Mouse (Mus musculus) ES-Bruce4 (cell line): ENCODE results near the gene Baiap2l1.

Experiments
- CTCF ChIP-seq: IDR thresholded peaks from one replicate; pipeline ENCODE4 v1.8.1; 2011; ENCODE audit warnings: low read depth, low read length
- POLR2A ChIP-seq: IDR thresholded peaks from one replicate; pipeline ENCODE4 v1.8.1; 2011; ENCODE audit warnings: low read length; ENCODE audit not compliant: insufficient read depth

DNA sequence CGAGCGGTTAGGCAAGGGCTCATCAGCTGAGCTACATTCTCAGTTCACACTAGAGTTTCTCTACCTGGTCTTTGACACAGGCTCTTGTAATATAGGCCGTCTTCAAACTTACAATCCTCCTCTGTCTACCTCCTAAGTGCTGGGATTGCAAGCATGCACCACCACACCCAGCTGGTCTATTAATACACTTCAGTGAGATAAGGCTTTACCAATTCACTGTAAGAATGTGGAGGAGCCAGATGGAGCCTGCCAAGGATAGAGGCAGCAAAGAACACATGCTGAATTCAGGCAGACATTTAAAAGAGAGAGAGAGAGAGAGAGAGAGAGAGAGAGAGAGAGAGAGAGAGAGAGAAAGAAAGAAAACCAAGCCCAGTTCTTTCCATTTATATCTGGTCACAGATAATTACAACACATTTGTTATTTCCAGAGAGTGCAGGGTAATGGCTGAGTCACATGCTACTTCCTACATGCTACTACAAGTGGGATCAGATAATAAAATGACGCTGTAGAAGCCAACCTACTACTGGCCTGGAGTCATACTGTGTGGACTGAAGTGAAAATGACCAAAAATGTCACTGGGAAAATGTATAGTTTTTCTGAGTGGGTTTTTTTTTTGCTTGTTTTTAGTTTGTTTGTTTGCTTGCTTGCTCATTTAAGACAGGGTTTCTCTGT is 68.0 kb downstream of the Baiap2l1 start:
- no peak for TF ChIP-seq CTCF
- no peak for TF ChIP-seq POLR2A
